Mouse (Mus musculus) heart, postnatal 25 days (tissue): ENCODE measurements around the gene Rpf1. TPM values are rescaled to one million over a fixed set of nuclear protein-coding genes. Genes with fewer than 3 reads are reported as not detected.

Experiments used
- DNase-seq: peaks from one replicate; pipeline ENCODE4 v3.0.0; 2022; ENCODE audit warnings: low spot score
- intact Hi-C: fragments of 180-260 bp; cut with DNase I; formaldehyde crosslinking; loops from one replicate; pipeline ENCODE4 v1.15.1; 2025
- total RNA-seq, 2 experiments: library from RNA; stranded (reverse); gene quantifications; 2 replicates each; pipeline ENCODE4 v1.2.3; 2021

Gene Rpf1
- 10 to 100 TPM; 13.6 to 15.5 TPM for total RNA-seq

- intact Hi-C loops, result loop anchor here (5.0 kb wide), 1 partner anchor 291 kb away; the partner anchor contains the start of gene Prkacb
These were observed at the start of gene Rpf1 for GRCm38 (mm10) chr3:146520798-146521651. Rpf1 (minus strand) TSS chr3:146521429.

GRCm38 (mm10) chr3:146570939-146571338 lies 49.7 kb upstream of the Rpf1 start:
- DNase-seq, result no peak

More at GRCm38 (mm10) chr3:146520798-146521651, at the start of gene Rpf1:
- peak; percentile 84 for DNase-seq

GRCm38 (mm10) chr3:146570148-146570782 lies 49.0 kb upstream of the Rpf1 start, which contains the start of gene Uox:
Uox (plus strand) TSS chr3:146570426.
- DNase-seq, result no peak
- intact Hi-C loops, result no loop called here

More at GRCm38 (mm10) chr3:146570939-146571338, 49.7 kb upstream of the Rpf1 start:
- intact Hi-C loops, result no loop called here

- no peak for DNase-seq
- intact Hi-C loops, result no loop called here
These were observed 48.4 kb upstream of the Rpf1 start for GRCm38 (mm10) chr3:146569594-146569993.

- DNase-seq, result no peak
- intact Hi-C loops, result no loop called here
These were observed 46.8 kb upstream of the Rpf1 start for GRCm38 (mm10) chr3:146567884-146568530.

- intact Hi-C loops, result no loop called here
- no peak for DNase-seq
These were observed 46.1 kb upstream of the Rpf1 start for GRCm38 (mm10) chr3:146567366-146567765.

GRCm38 (mm10) chr3:146565065-146565411 lies 43.8 kb upstream of the Rpf1 start:
- no peak for DNase-seq
- intact Hi-C loops, result loop anchor here (2.0 kb wide), 1 partner anchor 218 kb away; no protein-coding TSS in a partner anchor

GRCm38 (mm10) chr3:146564268-146565064 lies 43.2 kb upstream of the Rpf1 start:
- intact Hi-C loops, result loop anchor here (1.0 to 5.0 kb wide), 3 partner anchors 217 to 351 kb away; no protein-coding TSS in a partner anchor
- peak; percentile 14 for DNase-seq

GRCm38 (mm10) chr3:146562936-146563335 lies 41.7 kb upstream of the Rpf1 start:
- intact Hi-C loops, result loop anchor here (5.0 kb wide), 1 partner anchor 216 kb away; no protein-coding TSS in a partner anchor

GRCm38 (mm10) chr3:146557507-146557906 lies 36.3 kb upstream of the Rpf1 start:
- DNase-seq, result no peak
- intact Hi-C loops, result no loop called here

More at GRCm38 (mm10) chr3:146562936-146563335, 41.7 kb upstream of the Rpf1 start:
- no peak for DNase-seq

GRCm38 (mm10) chr3:146556567-146556966 lies 35.3 kb upstream of the Rpf1 start:
- no peak for DNase-seq
- intact Hi-C loops, result no loop called here

- intact Hi-C loops, result no loop called here
These were observed 33.6 kb upstream of the Rpf1 start for GRCm38 (mm10) chr3:146554816-146555215.

GRCm38 (mm10) chr3:146543632-146544031 lies 22.4 kb upstream of the Rpf1 start:
- intact Hi-C loops, result no loop called here

More at GRCm38 (mm10) chr3:146554816-146555215, 33.6 kb upstream of the Rpf1 start:
- DNase-seq, result no peak

GRCm38 (mm10) chr3:146540521-146541273 lies 19.5 kb upstream of the Rpf1 start:
- no peak for DNase-seq
- intact Hi-C loops, result no loop called here

More at GRCm38 (mm10) chr3:146543632-146544031, 22.4 kb upstream of the Rpf1 start:
- DNase-seq, result no peak

- intact Hi-C loops, result no loop called here
- no peak for DNase-seq
These were observed 13.8 kb upstream of the Rpf1 start for GRCm38 (mm10) chr3:146534986-146535385.

GRCm38 (mm10) chr3:146528335-146528734 lies 7.1 kb upstream of the Rpf1 start:
- intact Hi-C loops, result no loop called here
- DNase-seq, result no peak

- no peak for DNase-seq
- intact Hi-C loops, result loop anchor here (5.0 kb wide), 1 partner anchor 291 kb away; the partner anchor contains the start of gene Prkacb
These were observed 407 bp upstream of the Rpf1 start for GRCm38 (mm10) chr3:146521652-146522020.

- DNase-seq, result no peak
- intact Hi-C loops, result loop anchor here (5.0 kb wide), 1 partner anchor 292 kb away; the partner anchor contains the start of gene Prkacb
These were observed 917 bp downstream of the Rpf1 start for GRCm38 (mm10) chr3:146520226-146520797.
